Comparison of ENCODE assay signal across 30 mouse cellular contexts in genomic region chr12:77099521-77099920, GRCm38 (mm10).
"Had no signal": no experiment of that assay in that cellular context is flagged by ENCODE, and none has a peak within 500 bp of the region (broad histone marks: within the 10 kb centered on the region; RNA-seq: fewer than 3 reads in every experiment).

No protein-coding gene starts in this region.

- H3K9ac ChIP-seq: limb, embryonic 12.5 days; limb, embryonic 13.5 days; limb, embryonic 15.5 days; liver, embryonic 12.5 days; liver, embryonic 13.5 days; liver, embryonic 14.5 days; liver, embryonic 15.5 days; liver, postnatal 0 days; lung, embryonic 14.5 days; lung, embryonic 15.5 days; midbrain, embryonic 12.5 days; midbrain, embryonic 13.5 days had no signal

- H3K27ac ChIP-seq: left cerebral cortex, adult 2 months; limb, embryonic 10.5 days; limb, embryonic 12.5 days; limb, embryonic 13.5 days; limb, embryonic 15.5 days; liver, embryonic 12.5 days; liver, embryonic 13.5 days; liver, embryonic 14.5 days; liver, embryonic 15.5 days; lung, embryonic 15.5 days; macrophage; midbrain, embryonic 10.5 days; midbrain, embryonic 12.5 days; midbrain, embryonic 13.5 days had no signal

- H3K27me3 ChIP-seq: limb, embryonic 12.5 days; limb, embryonic 13.5 days; limb, embryonic 15.5 days; liver, embryonic 12.5 days; liver, embryonic 13.5 days; liver, embryonic 15.5 days; lung, embryonic 15.5 days; megakaryocyte, embryonic 14.5 days; midbrain, embryonic 12.5 days; midbrain, embryonic 13.5 days had no signal

- DNase-seq: left cerebral cortex, postnatal 4 days; liver; liver, embryonic 13.5 days; liver, postnatal 0 days; lung, adult 18-20 months; lung, adult 2 months; lung, embryonic 14.5 days; lung, postnatal 10 days; lung, postnatal 14 days; lung, postnatal 36 days; lung, postnatal 4 days; midbrain, embryonic 14.5 days had no signal

- H3K4me1 ChIP-seq: limb, embryonic 12.5 days; limb, embryonic 13.5 days; limb, embryonic 15.5 days; lung, embryonic 15.5 days; midbrain, embryonic 10.5 days; midbrain, embryonic 12.5 days; midbrain, embryonic 13.5 days had no signal

- H3K4me2 ChIP-seq: limb, embryonic 12.5 days; limb, embryonic 13.5 days; limb, embryonic 15.5 days; liver, embryonic 11.5 days; liver, embryonic 12.5 days; liver, embryonic 13.5 days; liver, embryonic 15.5 days; lung, embryonic 14.5 days; lung, embryonic 15.5 days; midbrain, embryonic 11.5 days; midbrain, embryonic 12.5 days; midbrain, embryonic 13.5 days had no signal

- ATAC-seq: liver, embryonic 12.5 days; liver, postnatal 0 days; lung, postnatal 0 days; midbrain, embryonic 13.5 days had no signal

- H3K36me3 ChIP-seq: limb, embryonic 10.5 days; limb, embryonic 12.5 days; limb, embryonic 13.5 days; limb, embryonic 15.5 days; liver, embryonic 12.5 days; liver, embryonic 13.5 days; liver, embryonic 15.5 days; lung, embryonic 15.5 days; midbrain, embryonic 10.5 days; midbrain, embryonic 12.5 days; midbrain, embryonic 13.5 days had no signal

- H3K4me3 ChIP-seq: left cerebral cortex, adult 2 months; limb, embryonic 10.5 days; limb, embryonic 12.5 days; limb, embryonic 13.5 days; limb, embryonic 15.5 days; liver, embryonic 12.5 days; liver, embryonic 13.5 days; liver, embryonic 15.5 days; lung, embryonic 15.5 days; megakaryocyte, embryonic 14.5 days; midbrain, embryonic 10.5 days; midbrain, embryonic 12.5 days; midbrain, embryonic 13.5 days; myocyte had no signal

- H3K9me3 ChIP-seq: limb, embryonic 10.5 days; limb, embryonic 12.5 days; limb, embryonic 13.5 days; limb, embryonic 15.5 days; liver, embryonic 12.5 days; liver, embryonic 13.5 days; liver, embryonic 15.5 days; lung, embryonic 15.5 days; megakaryocyte, embryonic 14.5 days; midbrain, embryonic 10.5 days; midbrain, embryonic 12.5 days; midbrain, embryonic 13.5 days had no signal
